ENCODE assay signal across 21 mouse cellular contexts in the genomic region with DNA sequence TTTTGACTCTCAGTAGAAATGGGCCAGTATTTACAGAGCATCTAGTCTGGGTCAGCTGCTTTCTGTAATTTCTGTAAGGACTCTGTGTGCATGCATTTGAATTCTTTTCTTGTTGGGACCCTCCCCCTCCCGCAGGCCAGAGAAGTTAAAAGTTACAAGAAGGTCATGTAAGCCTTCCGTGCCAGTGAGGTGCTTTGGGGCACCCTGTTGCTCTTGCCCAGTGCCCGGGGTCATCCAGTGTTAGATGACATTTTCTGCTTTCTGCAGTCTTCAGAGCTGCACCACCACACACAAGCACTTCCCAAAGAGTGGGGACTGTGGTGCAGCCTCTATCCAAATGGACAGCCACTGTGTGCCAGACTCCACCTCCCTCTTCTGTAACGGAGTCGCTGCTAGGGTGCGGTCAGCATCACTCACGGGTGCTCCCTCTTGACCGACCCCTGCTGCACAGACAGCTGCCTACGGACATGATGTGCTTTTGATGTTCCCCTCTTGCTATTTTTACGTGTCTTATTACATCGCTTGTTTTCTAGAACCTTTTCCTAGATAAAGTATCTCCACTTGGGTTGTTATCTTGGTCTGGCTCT. TPM values are rescaled to one million over a fixed set of nuclear protein-coding genes. Genes with fewer than 3 reads are reported as not detected.
DNase-seq lines count a peak whose midpoint lies in the region; ATAC-seq and TF ChIP-seq lines count a peak whose summit lies in the region.
"Had no signal": no experiment of that assay in that cellular context is flagged by ENCODE, and none has a peak within 500 bp of the region (broad histone marks: within the 10 kb centered on the region; RNA-seq: fewer than 3 reads in every experiment).

No protein-coding gene starts in this region.

- 31% methylated on average over 11 of the region's 11 CpGs for WGBS in heart, embryonic 14.5 days
- WGBS in heart, adult 2 months = 54% methylated on average over 11 of the region's 11 CpGs
- whole genome bisulfite sequencing in heart, postnatal 0 days = 27% methylated on average over 11 of the region's 11 CpGs
- WGBS in hindbrain, embryonic 10.5 days = 79% methylated on average over 11 of the region's 11 CpGs

- no peak for TF ChIP-seq EP300 in heart, adult 2 months (IDR thresholded peaks at IDR 0.05; ENCODE audit: insufficient read depth, low read depth, low read length)
- TF ChIP-seq EP300 in MEL (IDR thresholded peaks at IDR 0.05; ENCODE audit: low read depth in 1 of 2, low read length in 2 of 2) = peak in 1 of 2 experiments; percentile 36; a peak in 1 of 4 replicates
- TF ChIP-seq EP300 in heart, postnatal 0 days (IDR thresholded peaks at IDR 0.05; ENCODE audit: low read depth) = no peak

- TF ChIP-seq RAD21 in MEL (IDR thresholded peaks at IDR 0.05; ENCODE audit: low read depth, low read length) = no peak

- H3K4me2 ChIP-seq in heart, embryonic 14.5 days (ENCODE audit: low read length) = peak overlapping the region; percentile 21; the same call in 1 of the 2 replicates
- no peak overlapping the region for H3K4me2 ChIP-seq in heart, postnatal 0 days (ENCODE audit: low read depth, low read length)
- H3K4me2 ChIP-seq: hindbrain, embryonic 15.5 days; intestine, embryonic 15.5 days; liver, embryonic 11.5 days had no signal

- DNase-seq in heart, adult 2 months = no peak
- DNase-seq in kidney, postnatal 14 days = peak; percentile 45
- DNase-seq in kidney, adult 8-10 months = no peak
- DNase-seq in MEL (ENCODE audit: low read depth, low spot score) = no peak
- DNase-seq in heart, postnatal 0 days (ENCODE audit: low spot score) = peak; percentile 39
- DNase-seq in hindbrain, embryonic 10.5 days (ENCODE audit: low spot score) = no peak
- DNase-seq: adrenal gland, postnatal 25 days; cerebellum, adult 11 months; cerebellum, postnatal 10 days; forebrain, postnatal 0 days; lung, adult 18-20 months; lung, postnatal 36 days; retina, postnatal 1 day; right cerebral cortex, postnatal 4 days had no signal

- intact Hi-C loops in heart, adult 2 months (cut with DNase I) = no loop called here

- no peaks in the 10 kb centered on the region for H3K27me3 ChIP-seq in heart, embryonic 14.5 days (ENCODE audit: control insufficient read depth, insufficient read depth, low read length)
- H3K27me3 ChIP-seq in heart, adult 2 months (ENCODE audit: control insufficient read depth, insufficient read depth, low read length) = no peaks in the 10 kb centered on the region
- H3K27me3 ChIP-seq in MEL (ENCODE audit: control insufficient read depth in 1 of 2, insufficient read depth in 2 of 2, low read length in 2 of 2) = no peaks in the 10 kb centered on the region
- no peaks in the 10 kb centered on the region for H3K27me3 ChIP-seq in heart, postnatal 0 days (ENCODE audit: control insufficient read depth, insufficient read depth, low read length)
- no peaks in the 10 kb centered on the region for H3K27me3 ChIP-seq in hindbrain, embryonic 10.5 days (ENCODE audit: insufficient read depth, poor library complexity, severe bottlenecking)
- H3K27me3 ChIP-seq: hindbrain, embryonic 15.5 days; intestine, embryonic 15.5 days had no signal

- TF ChIP-seq CTCF in heart, adult 2 months (IDR thresholded peaks at IDR 0.05) = no peak
- no peak for TF ChIP-seq CTCF in MEL (IDR thresholded peaks at IDR 0.05 in 2 of 3, conservative IDR thresholded peaks at IDR 0.05 in 1 of 3; ENCODE audit: control insufficient read depth in 1 of 3, insufficient read depth in 1 of 3, low read depth in 2 of 3, low read length in 3 of 3, poor library complexity in 1 of 3, severe bottlenecking in 1 of 3)
- peak; percentile 18; the same call in 1 of the 2 replicates for TF ChIP-seq CTCF in heart, postnatal 0 days (IDR thresholded peaks at IDR 0.05; ENCODE audit: low read depth)

- no peak overlapping the region for H3K9ac ChIP-seq in heart, embryonic 14.5 days (ENCODE audit: low read length)
- H3K9ac ChIP-seq in heart, adult 2 months (ENCODE audit: low read depth, low read length) = no peak overlapping the region
- H3K9ac ChIP-seq in MEL (ENCODE audit: control insufficient read depth, low read depth, low read length, poor library complexity, severe bottlenecking) = no peak overlapping the region
- H3K9ac ChIP-seq in heart, postnatal 0 days (replicated peaks; ENCODE audit: low read depth, low read length) = no peak overlapping the region
- H3K9ac ChIP-seq: forebrain, postnatal 0 days; hindbrain, embryonic 15.5 days; intestine, embryonic 15.5 days had no signal

- no peaks in the 10 kb centered on the region for H3K79me2 ChIP-seq in heart, adult 2 months (replicated peaks; ENCODE audit: control insufficient read depth, insufficient read depth, low read length)
- H3K79me2 ChIP-seq in MEL (ENCODE audit: control insufficient read depth, insufficient read depth, low read length, poor library complexity) = no peaks in the 10 kb centered on the region

- peak overlapping the region; percentile 42 to 66; a peak in 3 of 4 replicates for H3K27ac ChIP-seq in heart, embryonic 14.5 days (replicated peaks in 1 of 2; ENCODE audit: control insufficient read depth in 1 of 2, insufficient read depth in 1 of 2, low read depth in 2 of 2, low read length in 2 of 2)
- no peak overlapping the region for H3K27ac ChIP-seq in heart, adult 2 months
- no peak overlapping the region for H3K27ac ChIP-seq in MEL (ENCODE audit: control insufficient read depth, low read depth, low read length)
- peak overlapping the region; percentile 51 for H3K27ac ChIP-seq in heart, postnatal 0 days (ENCODE audit: low read depth)
- H3K27ac ChIP-seq in hindbrain, embryonic 10.5 days = no peak overlapping the region
- H3K27ac ChIP-seq: hindbrain, embryonic 15.5 days; intestine, embryonic 15.5 days; midbrain, embryonic 10.5 days; stomach, postnatal 0 days had no signal

- ATAC-seq in heart, embryonic 14.5 days (ENCODE audit: insufficient number of reproducible peaks, insufficient read depth, low FRiP score, low read depth) = peak; percentile 64; the same call in 1 of the 2 replicates
- peak; percentile 64 for ATAC-seq in heart, postnatal 0 days (ENCODE audit: insufficient read depth, low read depth)
- ATAC-seq: forebrain, postnatal 0 days; intestine, embryonic 15.5 days had no signal

- H3K36me3 ChIP-seq in heart, embryonic 14.5 days (ENCODE audit: control insufficient read depth, insufficient read depth, low read length) = peaks cover 88% of the 10 kb centered on the region
- no peaks in the 10 kb centered on the region for H3K36me3 ChIP-seq in heart, adult 2 months (ENCODE audit: control insufficient read depth, insufficient read depth, low read length)
- H3K36me3 ChIP-seq in MEL (ENCODE audit: control insufficient read depth in 1 of 2, insufficient read depth in 2 of 2, low read length in 2 of 2) = no peaks in the 10 kb centered on the region; a peak in 3 of 4 replicates
- H3K36me3 ChIP-seq in heart, postnatal 0 days (replicated peaks; ENCODE audit: control insufficient read depth, insufficient read depth, low read length) = peaks cover 75% of the 10 kb centered on the region
- H3K36me3 ChIP-seq in hindbrain, embryonic 10.5 days = peaks cover 69% of the 10 kb centered on the region

- no peak for TF ChIP-seq POLR2A in heart, adult 2 months (IDR thresholded peaks at IDR 0.05; ENCODE audit: insufficient read depth, low read depth, low read length)
- TF ChIP-seq POLR2A in MEL (IDR thresholded peaks at IDR 0.05; ENCODE audit: control insufficient read depth in 1 of 2, insufficient read depth in 1 of 2, low read depth in 1 of 2, low read length in 2 of 2, poor library complexity in 1 of 2) = no peak

- H3K4me1 ChIP-seq in heart, embryonic 14.5 days (ENCODE audit: control insufficient read depth in 2 of 2, insufficient read depth in 2 of 2, low read length in 2 of 2) = peaks cover 6 to 15% of the 10 kb centered on the region in 2 experiments
- no peaks in the 10 kb centered on the region for H3K4me1 ChIP-seq in heart, adult 2 months (ENCODE audit: control insufficient read depth, insufficient read depth, low read length)
- peaks cover 3 to 6% of the 10 kb centered on the region in 2 experiments; a peak in 3 of 4 replicates for H3K4me1 ChIP-seq in MEL (ENCODE audit: control insufficient read depth in 1 of 2, insufficient read depth in 2 of 2, low read length in 2 of 2)
- H3K4me1 ChIP-seq in heart, postnatal 0 days (ENCODE audit: control insufficient read depth, insufficient read depth) = peaks cover 7% of the 10 kb centered on the region; the same call in 1 of the 2 replicates
- H3K4me1 ChIP-seq in hindbrain, embryonic 10.5 days (replicated peaks) = no peaks in the 10 kb centered on the region
- H3K4me1 ChIP-seq: hindbrain, embryonic 15.5 days; intestine, embryonic 15.5 days had no signal

- H3K4me3 ChIP-seq in heart, embryonic 14.5 days (ENCODE audit: control insufficient read depth in 1 of 2, insufficient read depth in 1 of 2, low read depth in 1 of 2, low read length in 2 of 2) = no peak overlapping the region
- H3K4me3 ChIP-seq in heart, adult 2 months = no peak overlapping the region
- no peak overlapping the region for H3K4me3 ChIP-seq in MEL (ENCODE audit: control insufficient read depth in 1 of 2, insufficient read depth in 1 of 2, low read depth in 2 of 2, low read length in 2 of 2)
- H3K4me3 ChIP-seq in heart, postnatal 0 days (ENCODE audit: low read depth, low read length) = no peak overlapping the region
- no peak overlapping the region for H3K4me3 ChIP-seq in hindbrain, embryonic 10.5 days
- H3K4me3 ChIP-seq: hindbrain, embryonic 15.5 days; intestine, embryonic 15.5 days; midbrain, embryonic 10.5 days had no signal

- no peaks in the 10 kb centered on the region for H3K9me3 ChIP-seq in heart, embryonic 14.5 days (ENCODE audit: control insufficient read depth, low read length)
- H3K9me3 ChIP-seq in MEL (replicated peaks; ENCODE audit: insufficient read depth, low read length) = no peaks in the 10 kb centered on the region
- H3K9me3 ChIP-seq in heart, postnatal 0 days (replicated peaks; ENCODE audit: control insufficient read depth, low read length) = no peaks in the 10 kb centered on the region
- H3K9me3 ChIP-seq in hindbrain, embryonic 10.5 days = no peaks in the 10 kb centered on the region
- H3K9me3 ChIP-seq: hindbrain, embryonic 15.5 days; intestine, embryonic 15.5 days; midbrain, embryonic 10.5 days had no signal

TF ChIP-seq in MEL, 35 proteins besides CTCF, POLR2A, EP300 and RAD21 (continues in another document):
- no peak for TF ChIP-seq UBTF (IDR thresholded peaks at IDR 0.05; ENCODE audit: borderline replicate concordance, insufficient read depth, low read depth, low read length)

RNA-seq across cellular contexts. Expression of a gene that starts 16.4 kb away (rescaled TPM):
- polyA plus RNA-seq in heart, embryonic 14.5 days (2014; fragmentation: Nextera tagmentation; extraction: Ambion mirVana) = 6.7 and 6.9 TPM in 2 replicates
- 10 to 100 TPM in 1 of 2 experiments, 1 to 10 TPM in 1; 9.3 to 11.2 TPM for total RNA-seq in heart, adult 2 months (2021)
- 2.0 and 3.0 TPM in 2 replicates for polyA plus RNA-seq in heart, adult 2 months (2012; rRNA removed)
- total RNA-seq in MEL (2012; rRNA removed) = 0.08 TPM in 1 of 2 replicates, not detected in the other
- polyA plus RNA-seq in MEL (2012; ENCODE audit: insufficient read depth in 1 of 2, insufficient read length in 2 of 2, low read depth in 1 of 2, low replicate concordance in 2 of 2, missing spikeins in 1 of 2) = under 1 TPM in 1 of 2 experiments, not detected in 1; 0.32 TPM
- total RNA-seq in heart, postnatal 0 days (2014; rRNA removed; ENCODE audit: low replicate concordance) = 3.8 and 6.6 TPM in 2 replicates
- 6.0 and 6.5 TPM in 2 replicates for polyA plus RNA-seq in heart, postnatal 0 days (2015; fragmentation: Nextera tagmentation; extraction: Ambion mirVana)
- 0.62 and 0.71 TPM in 2 replicates for polyA plus RNA-seq in hindbrain, embryonic 10.5 days (2016; fragmentation: Nextera tagmentation; extraction: Ambion mirVana)
- polyA plus RNA-seq: C2C12 had no signal

Comparison
In these comparisons a context has a peak if more than half of its experiments do, and no peak if none do; other contexts are left out.
1. H3K27ac ChIP-seq: peak in heart, embryonic 14.5 days (2 of 2) and heart, postnatal 0 days (single experiment); none in heart, adult 2 months (single experiment), MEL (single experiment) and hindbrain, embryonic 10.5 days (single experiment).
2. DNase-seq: peak in kidney, postnatal 14 days (single experiment) and heart, postnatal 0 days (single experiment); none in heart, adult 2 months (0 of 2), kidney, adult 8-10 months (0 of 2), MEL (single experiment) and hindbrain, embryonic 10.5 days (single experiment).